Mouse (Mus musculus): ENCODE measurements around the gene Adcy2.

DNA sequence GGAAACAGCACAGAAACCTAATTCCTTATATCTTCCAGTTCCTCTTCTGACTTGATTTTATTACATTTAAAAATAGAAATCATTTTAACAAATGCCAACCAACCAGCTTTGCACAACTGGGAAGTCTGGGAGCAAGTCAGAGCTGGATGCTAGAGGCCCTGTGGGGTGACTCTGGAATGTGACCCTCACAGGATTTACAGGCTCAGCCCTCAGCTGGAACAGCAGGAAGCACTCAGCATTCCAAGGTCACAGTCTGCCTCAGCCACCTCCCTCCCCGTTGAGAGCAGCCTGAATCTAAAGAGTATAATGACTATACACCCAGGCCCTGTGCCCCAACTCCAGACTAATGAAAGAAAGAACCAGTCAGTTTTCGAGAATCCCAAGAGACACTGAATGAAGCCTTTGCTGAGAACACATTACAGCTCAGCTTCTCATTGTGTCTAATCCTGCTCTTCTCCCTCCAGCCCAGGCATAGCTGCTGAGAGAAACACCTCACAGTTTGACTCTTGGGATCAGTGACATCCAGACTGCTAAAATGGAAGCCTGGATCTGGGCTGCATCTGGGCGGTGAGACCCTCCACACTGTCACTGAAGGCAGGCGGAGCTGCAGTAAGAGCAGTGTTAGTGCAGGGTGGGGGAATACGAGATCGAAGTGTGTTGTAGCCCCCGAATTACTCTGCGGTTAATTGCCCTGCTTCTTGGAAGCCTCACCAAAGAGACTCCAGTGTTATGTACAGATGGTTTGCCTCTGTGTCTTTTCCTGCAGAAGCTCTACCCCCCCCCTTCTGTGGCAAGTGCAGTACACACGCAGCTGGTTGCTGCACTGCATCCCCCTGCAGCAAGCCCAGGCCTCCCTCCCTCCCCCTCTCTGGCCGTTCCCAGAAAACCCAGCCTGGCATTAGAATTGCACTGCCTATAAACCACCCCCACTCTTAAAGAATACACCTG, 426.1 kb downstream of the Adcy2 start:
- TF ChIP-seq POLR2A (IDR thresholded peaks at IDR 0.05; ENCODE audit: borderline replicate concordance, control insufficient read depth, low read depth, low read length) = no peak
- no peak for TF ChIP-seq CTCF (IDR thresholded peaks at IDR 0.05; ENCODE audit: control insufficient read depth, insufficient read depth, low read length)

Measured in bone marrow, adult 2 months (tissue).